Mouse (Mus musculus): Measurements from ENCODE around the gene Spag9. TPM values are rescaled to one million over a fixed set of nuclear protein-coding genes. Genes with fewer than 3 reads are reported as not detected.

The Spag9 gene
- total and polyA plus RNA-seq, 3 experiments, result 21.0 to 32.1 (median 22.6) TPM

- Histone ChIP-seq H3K36me3 (replicated peaks in 1 of 2; ENCODE audit: control insufficient read depth in 1 of 2, insufficient read depth in 1 of 2, low read length in 1 of 2) (no peaks in the 10 kb centered on the region), H3K27me3 (replicated peaks) (peaks cover 16% of the 10 kb centered on the region), H3K9ac (ENCODE audit: insufficient read depth, low read depth) (no peak overlapping the region), H3K79me2 (replicated peaks; ENCODE audit: control insufficient read depth, extremely low read depth, insufficient read depth, poor library complexity, severe bottlenecking) (no peaks in the 10 kb centered on the region), H3K4me2 (ENCODE audit: insufficient read depth, low read depth, poor library complexity, severe bottlenecking) (no peak overlapping the region), H3K4me3 (replicated peaks in 1 of 3; ENCODE audit: low read depth in 2 of 3, low read length in 2 of 3, poor library complexity in 1 of 3) (no peak overlapping the region), H3K9me3 (replicated peaks; ENCODE audit: low read length) (peaks cover 12% of the 10 kb centered on the region), H3K4me1 (ENCODE audit: control insufficient read depth in 1 of 2, insufficient read depth in 2 of 2) (peaks cover 16 to 18% of the 10 kb centered on the region in 2 experiments), H3K27ac (ENCODE audit: insufficient read depth, low read depth) (no peak overlapping the region)
- TF ChIP-seq IRF4 (IDR thresholded peaks at IDR 0.05; ENCODE audit: low read depth, low read length) (no peak), GABPA (IDR thresholded peaks at IDR 0.05; ENCODE audit: insufficient replicate concordance, low read depth, low read length) (no peak), CHD1 (IDR thresholded peaks at IDR 0.05; ENCODE audit: low read depth, low read length) (no peak), NELFE (IDR thresholded peaks at IDR 0.05; ENCODE audit: low read depth, low read length) (no peak), HCFC1 (IDR thresholded peaks at IDR 0.05; ENCODE audit: low read depth, low read length) (no peak), CHD2 (IDR thresholded peaks at IDR 0.05; ENCODE audit: low read length) (no peak), USF1 (IDR thresholded peaks at IDR 0.05; ENCODE audit: low read depth, low read length) (no peak), JUND (conservative IDR thresholded peaks at IDR 0.05; ENCODE audit: low read depth, low read length) (no peak), MEF2A (IDR thresholded peaks at IDR 0.05; ENCODE audit: borderline replicate concordance, low read depth, low read length) (no peak), RCOR1 (conservative IDR thresholded peaks at IDR 0.05; ENCODE audit: low read depth, low read length) (no peak), ZMIZ1 (IDR thresholded peaks at IDR 0.05; ENCODE audit: low read depth, low read length) (no peak), ETS1 (conservative IDR thresholded peaks at IDR 0.05; ENCODE audit: low read depth, low read length) (no peak), MAX (IDR thresholded peaks at IDR 0.05; ENCODE audit: low read length) (no peak), PAX5 (IDR thresholded peaks at IDR 0.05; ENCODE audit: low read length) (no peak)
- peak; percentile 21 for DNase-seq (ENCODE audit: extremely low read depth)
- in situ Hi-C loops (cut with MboI; ENCODE audit: low pct_ligation_motif_present, low pct_unique_long_range_greater_than_20kb, low sequenced_read_pairs) (no loop called here), dilution Hi-C loops (cut with MboI; ENCODE audit: extremely low pct_ligation_motif_present, extremely low pct_unique_long_range_greater_than_20kb, low sequenced_read_pairs) (no loop called here)
Measured at GRCm38 (mm10) chr11:94168238-94168637, 172.3 kb downstream of the Spag9 start.

GRCm38 (mm10) chr11:94169596-94169995 lies 173.7 kb downstream of the Spag9 start:
- no peak overlapping the region for H3K27ac ChIP-seq (ENCODE audit: insufficient read depth, low read depth)
- dilution Hi-C loops (cut with MboI; ENCODE audit: extremely low pct_ligation_motif_present, extremely low pct_unique_long_range_greater_than_20kb, low sequenced_read_pairs), result no loop called here
- TF ChIP-seq USF2 (conservative IDR thresholded peaks at IDR 0.05; ENCODE audit: low read depth, low read length), result no peak
- no peak for TF ChIP-seq POLR2AphosphoS2 (IDR thresholded peaks at IDR 0.05; ENCODE audit: low read depth, low read length)
- TF ChIP-seq HCFC1 (IDR thresholded peaks at IDR 0.05; ENCODE audit: low read depth, low read length), result no peak
- TF ChIP-seq E2F4 (IDR thresholded peaks at IDR 0.05; ENCODE audit: insufficient replicate concordance, low read depth, low read length), result no peak
- no peak for TF ChIP-seq RCOR1 (conservative IDR thresholded peaks at IDR 0.05; ENCODE audit: low read depth, low read length)
- TF ChIP-seq CTCF (conservative IDR thresholded peaks at IDR 0.05 in 1 of 2, IDR thresholded peaks at IDR 0.05 in 1 of 2; ENCODE audit: low read depth in 2 of 2, low read length in 2 of 2), result no peak
- H3K9me3 ChIP-seq (replicated peaks; ENCODE audit: low read length), result peaks cover 12% of the 10 kb centered on the region
- H3K9ac ChIP-seq (ENCODE audit: insufficient read depth, low read depth), result no peak overlapping the region
- no peaks in the 10 kb centered on the region for H3K36me3 ChIP-seq (replicated peaks in 1 of 2; ENCODE audit: control insufficient read depth in 1 of 2, insufficient read depth in 1 of 2, low read length in 1 of 2)
- in situ Hi-C loops (cut with MboI; ENCODE audit: low pct_ligation_motif_present, low pct_unique_long_range_greater_than_20kb, low sequenced_read_pairs), result no loop called here
- H3K79me2 ChIP-seq (replicated peaks; ENCODE audit: control insufficient read depth, extremely low read depth, insufficient read depth, poor library complexity, severe bottlenecking), result no peaks in the 10 kb centered on the region
- H3K4me2 ChIP-seq (ENCODE audit: insufficient read depth, low read depth, poor library complexity, severe bottlenecking), result no peak overlapping the region
- no peak for DNase-seq (ENCODE audit: extremely low read depth)
- peaks cover 7 to 8% of the 10 kb centered on the region in 2 experiments; a peak in 3 of 4 replicates for H3K4me1 ChIP-seq (ENCODE audit: control insufficient read depth in 1 of 2, insufficient read depth in 2 of 2)
- H3K27me3 ChIP-seq (replicated peaks), result peaks cover 16% of the 10 kb centered on the region
- H3K4me3 ChIP-seq (replicated peaks in 1 of 3; ENCODE audit: low read depth in 2 of 3, low read length in 2 of 3, poor library complexity in 1 of 3), result no peak overlapping the region

Data from CH12.LX (cell line).